Mouse (Mus musculus): ENCODE data around the gene Gm49325. TPM values are rescaled to one million over a fixed set of nuclear protein-coding genes. Genes with fewer than 3 reads are reported as not detected.
"Not testable (repeated sequence)": the region's sequence is repeated elsewhere in the genome, so short reads cannot be mapped to it uniquely, and the experiment has no call there.

The Gm49325 gene
- total RNA-seq, 2 experiments from 2014 or later: 8.6 to 11.4 TPM

DNA sequence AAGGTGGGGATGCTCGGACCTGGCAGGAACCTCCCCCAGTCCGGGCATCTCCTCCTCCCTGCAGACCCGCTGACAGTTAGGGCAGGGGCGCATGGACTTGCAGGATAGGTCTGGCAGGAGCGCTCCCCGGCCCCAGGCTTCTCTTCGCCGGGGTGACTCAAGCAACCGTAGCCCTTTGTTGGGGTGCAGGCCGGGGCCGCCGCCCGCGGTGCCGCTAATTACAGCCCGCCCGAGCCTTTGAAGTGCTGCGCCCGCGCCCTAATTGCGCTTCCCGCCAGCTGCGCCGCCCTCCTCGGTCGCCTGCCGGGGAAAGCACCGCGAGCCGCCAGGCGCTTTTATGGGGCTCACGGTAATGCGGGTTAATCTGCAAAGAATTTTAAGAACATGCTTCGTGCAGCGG, 71.6 kb downstream of the Gm49325 start:
- no peak for DNase-seq (ENCODE audit: low spot score)

DNA sequence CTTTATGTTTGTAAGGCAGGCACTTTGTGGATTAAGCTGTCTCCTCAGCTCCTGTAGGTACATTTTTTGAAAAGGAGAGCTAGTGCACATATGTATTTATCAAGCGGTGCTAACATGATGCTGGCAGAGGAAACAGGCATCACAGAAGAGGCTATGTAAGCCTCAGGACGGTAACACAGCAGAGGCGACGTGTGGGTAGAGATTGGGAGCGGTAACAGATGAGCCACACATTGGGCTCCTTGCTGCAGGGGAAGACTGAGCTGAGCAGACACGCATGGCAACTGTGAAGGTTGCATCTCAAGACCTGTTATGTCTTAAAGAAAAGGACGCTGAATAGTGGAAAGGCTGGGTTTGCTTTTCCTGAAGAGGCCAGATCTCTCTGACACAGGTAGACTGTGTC, 77.0 kb downstream of the Gm49325 start:
- DNase-seq (ENCODE audit: low spot score): no peak

DNA sequence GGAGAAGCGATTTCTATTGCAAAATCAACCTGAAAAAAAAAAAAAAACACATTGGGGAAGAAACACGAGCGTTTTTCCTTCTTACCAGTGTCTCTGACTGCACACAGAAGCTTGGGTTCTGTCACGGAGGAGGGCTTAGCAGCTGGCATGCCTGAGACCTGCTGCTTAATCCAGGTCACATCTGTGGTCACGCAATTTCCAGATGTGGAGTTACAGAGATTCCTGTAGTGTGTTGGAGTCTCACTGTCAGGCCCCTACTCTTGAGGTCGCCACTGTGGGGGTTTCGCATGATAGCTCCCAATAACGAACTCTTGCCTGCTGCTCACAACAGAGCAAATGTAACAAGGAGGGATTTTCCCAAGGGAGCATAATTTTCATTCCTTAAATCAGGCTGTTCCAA, 78.2 kb downstream of the Gm49325 start:
- DNase-seq (ENCODE audit: low spot score): no peak

DNA sequence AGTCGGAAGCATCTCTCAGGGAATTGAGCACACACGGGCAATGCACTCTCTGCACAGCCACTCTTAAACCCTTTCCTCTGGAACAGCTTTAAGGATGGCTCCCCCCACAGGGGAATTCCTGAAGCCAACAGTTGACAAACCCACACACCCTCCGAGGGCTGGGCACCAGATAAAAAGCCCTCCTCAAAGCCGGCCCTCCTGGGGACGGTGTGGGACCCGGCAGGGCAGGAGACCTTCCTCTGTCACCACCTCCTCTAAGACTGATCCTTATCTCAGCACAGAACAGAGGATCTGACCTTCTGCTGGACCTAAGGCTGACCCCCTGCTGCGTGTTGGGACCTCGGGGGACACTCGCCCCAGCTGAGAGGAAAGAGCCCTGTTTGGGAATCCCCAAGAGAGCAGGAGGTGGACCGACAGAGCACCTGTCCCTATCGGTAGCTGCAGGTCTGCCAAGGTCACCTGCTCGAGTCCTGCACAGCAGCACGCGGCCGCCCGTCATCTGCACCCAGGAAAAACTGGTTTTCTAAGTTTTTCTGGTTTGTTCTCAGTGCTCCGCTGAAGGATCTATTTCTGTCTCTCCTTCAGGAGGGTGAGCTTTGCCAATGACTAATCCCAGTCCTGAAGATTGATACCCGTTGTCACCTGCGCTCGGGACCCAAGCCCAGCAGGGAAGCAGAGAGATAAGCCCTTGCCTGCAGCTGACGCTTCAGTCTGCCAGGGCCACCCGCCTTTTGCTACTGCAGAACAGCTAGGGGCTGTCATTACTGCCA, 80.1 kb downstream of the Gm49325 start, which contains the start of gene Tspear:
Tspear (plus strand) TSS at position 675 of the 770 bp plus-strand sequence.
- no peak for DNase-seq (ENCODE audit: low spot score)

DNA sequence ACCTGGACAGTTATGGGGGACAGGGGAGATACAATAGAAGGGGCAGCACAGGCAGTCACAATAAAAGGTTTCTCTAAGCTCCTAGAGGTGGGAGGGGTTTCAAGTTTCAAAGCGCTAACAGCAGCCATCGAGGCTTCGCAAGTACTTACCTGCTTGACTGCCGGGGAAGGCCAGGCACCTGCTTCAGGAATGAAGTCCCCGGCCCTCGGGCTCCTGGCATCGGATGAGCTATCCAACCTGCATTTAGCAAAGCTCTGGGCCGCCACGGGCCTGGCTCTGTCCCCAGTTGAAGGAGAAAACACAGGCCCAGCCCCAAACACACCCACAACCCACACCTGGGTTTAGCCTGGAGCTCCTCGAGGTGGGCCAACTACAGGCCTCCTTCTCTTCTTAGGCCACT, 81.0 kb downstream of the Gm49325 start:
- no peak for DNase-seq (ENCODE audit: low spot score)

DNA sequence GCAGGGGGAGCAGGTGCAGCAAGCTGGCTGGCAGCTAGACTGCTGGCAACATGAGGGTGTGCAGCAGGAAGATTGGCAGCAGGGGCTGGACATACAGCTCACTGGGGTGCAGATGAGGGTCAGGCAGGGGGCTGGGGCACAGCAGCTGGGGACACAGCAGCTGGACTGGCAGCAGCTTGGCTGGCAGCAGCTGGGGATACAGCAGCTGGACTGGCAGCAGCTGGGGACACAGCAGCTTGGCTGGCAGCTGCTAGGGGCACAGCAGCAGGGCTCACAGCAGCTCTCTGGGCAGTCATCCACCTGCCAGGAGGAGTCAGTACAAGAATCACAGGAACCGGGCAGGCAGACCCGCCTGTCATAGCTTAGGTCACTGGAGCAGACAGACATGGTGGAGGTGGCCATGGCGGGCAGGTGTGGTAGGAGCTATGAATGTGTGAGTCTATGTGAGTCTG, 84.4 kb downstream of the Gm49325 start, which contains the start of gene Gm19402:
Gm19402 (minus strand) TSS at position 402 of the 452 bp plus-strand sequence.
- DNase-seq (ENCODE audit: low spot score): not testable (repeated sequence)

Small RNA genes within 50 kb of the gene (microRNA-seq; reads per million reads assigned to microRNA genes)
- 72.3 reads per million, percentile 55 among the genes with 10 or more reads in this experiment for gene Mir1930

Other genes with a start within 250 kb of the Gm49325 start
- gene Adarb1, start 187.9 kb upstream of the Gm49325 start, total RNA-seq (2021): 1 to 10 TPM; 5.5 to 5.8 TPM
- 1 to 10 TPM; 6.9 to 8.7 TPM for gene Fam207a, start 90.4 kb upstream of the Gm49325 start, total RNA-seq (2021)
- gene Itgb2, start 75.9 kb upstream of the Gm49325 start, total RNA-seq (2021): 1 to 10 TPM; 1.4 to 1.7 TPM
- 10 to 100 TPM; 23.0 to 33.6 TPM for gene Pttg1ip, start 24.5 kb upstream of the Gm49325 start, total RNA-seq (2021)
- 10 to 100 TPM; 44.5 to 47.4 TPM for gene Sumo3, start 100 bp upstream of the Gm49325 start, total RNA-seq (2021)
- gene Ube2g2, start 16.1 kb downstream of the Gm49325 start, total RNA-seq (2021): 100 to 1,000 TPM in 1 of 2 experiments, 10 to 100 TPM in 1; 96.1 to 101 TPM
- gene Tspear, start 80.4 kb downstream of the Gm49325 start, total RNA-seq (2021): not detected
- not detected for gene Gm19402, start 84.6 kb downstream of the Gm49325 start, total RNA-seq (2021)
- gene Gm9508, start 91.0 kb downstream of the Gm49325 start, total RNA-seq (2021): not detected
- gene Gm10272, start 100.4 kb downstream of the Gm49325 start, total RNA-seq (2021): not detected
- gene Gm10024, start 105.3 kb downstream of the Gm49325 start, total RNA-seq (2021): not detected
- gene Gm10142, start 109.6 kb downstream of the Gm49325 start, total RNA-seq (2021): not detected
- gene Krtap12-1, start 114.4 kb downstream of the Gm49325 start, total RNA-seq (2021): not detected
- not detected for gene Gm10100, start 120.3 kb downstream of the Gm49325 start, total RNA-seq (2021)
- gene Gm18596, start 136.4 kb downstream of the Gm49325 start, total RNA-seq (2021): not detected
- gene Gm9736, start 145.2 kb downstream of the Gm49325 start, total RNA-seq (2021): not detected
- not detected for gene Gm3233, start 153.5 kb downstream of the Gm49325 start, total RNA-seq (2021)
- gene Gm3238, start 165.1 kb downstream of the Gm49325 start, total RNA-seq (2021): not detected
- not detected for gene Gm7138, start 170.7 kb downstream of the Gm49325 start, total RNA-seq (2021)
- not detected for gene Gm3250, start 176.3 kb downstream of the Gm49325 start, total RNA-seq (2021)
- not detected for gene Gm7137, start 182.0 kb downstream of the Gm49325 start, total RNA-seq (2021)
- gene Gm9639, start 188.9 kb downstream of the Gm49325 start, total RNA-seq (2021): not detected
- not detected for gene Gm19668, start 192.9 kb downstream of the Gm49325 start, total RNA-seq (2021)
- not detected for gene Gm9507, start 205.6 kb downstream of the Gm49325 start, total RNA-seq (2021)
- gene Gm2696, start 208.5 kb downstream of the Gm49325 start, total RNA-seq (2021): not detected
- gene Krtap10-4, start 220.9 kb downstream of the Gm49325 start, total RNA-seq (2021): not detected
- gene Krtap10-10, start 229.8 kb downstream of the Gm49325 start, total RNA-seq (2021): not detected
- gene Gm36176, start 240.6 kb downstream of the Gm49325 start, total RNA-seq (2021): not detected
- gene Gm10318, start 246.7 kb downstream of the Gm49325 start, total RNA-seq (2021): not detected

All from gastrocnemius, adult 18-20 months (tissue).